Comparison of ENCODE assay signal across 12 mouse cellular contexts in genomic region chr2:168904846-168905245, GRCm38 (mm10). TPM values are rescaled to one million over a fixed set of nuclear protein-coding genes. Genes with fewer than 3 reads are reported as not detected.
DNase-seq lines count a peak whose midpoint lies in the region; ATAC-seq and TF ChIP-seq lines count a peak whose summit lies in the region.
"Had no signal": no experiment of that assay in that cellular context is flagged by ENCODE, and none has a peak within 500 bp of the region (broad histone marks: within the 10 kb centered on the region; RNA-seq: fewer than 3 reads in every experiment).

No protein-coding gene starts in this region.

- no peaks in the 10 kb centered on the region for H3K79me2 ChIP-seq in heart, adult 2 months (replicated peaks; ENCODE audit: control insufficient read depth, insufficient read depth, low read length)

- no peak for ATAC-seq in lung, embryonic 14.5 days (ENCODE audit: insufficient read depth)

- H3K4me3 ChIP-seq in heart, adult 2 months: no peak overlapping the region
- no peak overlapping the region for H3K4me3 ChIP-seq in lung, embryonic 14.5 days (ENCODE audit: low read depth, low read length)
- H3K4me3 ChIP-seq in ES-Bruce4 (ENCODE audit: low read depth, low read length): no peak overlapping the region
- no peak overlapping the region for H3K4me3 ChIP-seq in limb, embryonic 10.5 days
- H3K4me3 ChIP-seq: erythroblast, embryonic 14.5 days; liver, embryonic 15.5 days had no signal

- no peaks in the 10 kb centered on the region for H3K4me1 ChIP-seq in heart, adult 2 months (ENCODE audit: control insufficient read depth, insufficient read depth, low read length)
- H3K4me1 ChIP-seq in lung, embryonic 14.5 days (ENCODE audit: insufficient read depth): no peaks in the 10 kb centered on the region
- peaks cover 2% of the 10 kb centered on the region for H3K4me1 ChIP-seq in ES-Bruce4 (ENCODE audit: control insufficient read depth, insufficient read depth, low read length)
- peaks cover 33% of the 10 kb centered on the region for H3K4me1 ChIP-seq in limb, embryonic 10.5 days
- H3K4me1 ChIP-seq: liver, embryonic 15.5 days had no signal

- H3K9me3 ChIP-seq in lung, embryonic 14.5 days (ENCODE audit: low read depth, low read length): no peaks in the 10 kb centered on the region
- no peaks in the 10 kb centered on the region for H3K9me3 ChIP-seq in ES-Bruce4 (replicated peaks; ENCODE audit: control insufficient read depth, insufficient read depth, low read length, poor library complexity, severe bottlenecking)
- no peaks in the 10 kb centered on the region for H3K9me3 ChIP-seq in limb, embryonic 10.5 days (replicated peaks)
- H3K9me3 ChIP-seq: liver, embryonic 15.5 days had no signal

- no peak overlapping the region for H3K4me2 ChIP-seq in lung, embryonic 14.5 days
- H3K4me2 ChIP-seq: heart, embryonic 11.5 days; liver, embryonic 15.5 days had no signal

- no peaks in the 10 kb centered on the region for H3K36me3 ChIP-seq in heart, adult 2 months (ENCODE audit: control insufficient read depth, insufficient read depth, low read length)
- no peaks in the 10 kb centered on the region for H3K36me3 ChIP-seq in lung, embryonic 14.5 days (ENCODE audit: insufficient read depth)
- H3K36me3 ChIP-seq in ES-Bruce4 (ENCODE audit: control insufficient read depth, insufficient read depth, low read length, poor library complexity, severe bottlenecking): no peaks in the 10 kb centered on the region
- H3K36me3 ChIP-seq in limb, embryonic 10.5 days: 0 out of 2 replicates have a peak, but pooled peaks cover 3% of the 10 kb centered on the region
- H3K36me3 ChIP-seq: liver, embryonic 15.5 days had no signal

- WGBS in heart, adult 2 months: 69% methylated on average over 3 of the region's 3 CpGs
- WGBS in lung, embryonic 14.5 days: 68% methylated on average over 3 of the region's 3 CpGs
- 67% methylated on average over 3 of the region's 3 CpGs for WGBS in limb, embryonic 10.5 days

- no peak overlapping the region for H3K27ac ChIP-seq in heart, adult 2 months
- no peak overlapping the region for H3K27ac ChIP-seq in lung, embryonic 14.5 days (ENCODE audit: low read depth)
- no peak overlapping the region for H3K27ac ChIP-seq in ES-Bruce4 (ENCODE audit: insufficient read depth, low read length)
- H3K27ac ChIP-seq in limb, embryonic 10.5 days: peak overlapping the region; percentile 64
- H3K27ac ChIP-seq: liver, embryonic 15.5 days had no signal

- no peak overlapping the region for H3K9ac ChIP-seq in heart, adult 2 months (ENCODE audit: low read depth, low read length)
- no peak overlapping the region for H3K9ac ChIP-seq in lung, embryonic 14.5 days
- 0 out of 2 replicates have a peak overlapping the region, but pooled peaks have one; percentile 14 for H3K9ac ChIP-seq in ES-Bruce4 (ENCODE audit: low read depth, poor library complexity, severe bottlenecking)
- H3K9ac ChIP-seq: liver, embryonic 15.5 days had no signal

- TF ChIP-seq CTCF in heart, adult 2 months (IDR thresholded peaks at IDR 0.05): peak; percentile 56
- TF ChIP-seq CTCF in lung, embryonic 14.5 days (IDR thresholded peaks at IDR 0.05; ENCODE audit: low read depth): peak; percentile 54
- peak; percentile 55 for TF ChIP-seq CTCF in ES-Bruce4 (IDR thresholded peaks at IDR 0.05; ENCODE audit: low read depth, low read length)

- intact Hi-C loops in heart, adult 2 months (cut with DNase I): no loop called here
- intact Hi-C loops in left cerebral cortex, postnatal 36 days (cut with DNase I): no loop called here

- TF ChIP-seq POLR2A in heart, adult 2 months (IDR thresholded peaks at IDR 0.05; ENCODE audit: insufficient read depth, low read depth, low read length): no peak
- no peak for TF ChIP-seq POLR2A in ES-Bruce4 (IDR thresholded peaks at IDR 0.05; ENCODE audit: insufficient read depth, low read length)

- DNase-seq in heart, adult 2 months: no peak
- DNase-seq in heart, adult 8-10 months (ENCODE audit: low spot score): no peak
- peak; percentile 27 for DNase-seq in lung, embryonic 14.5 days
- no peak for DNase-seq in lung, postnatal 36 days
- no peak for DNase-seq in limb, embryonic 10.5 days (ENCODE audit: low spot score)
- DNase-seq in urinary bladder, adult 18-20 months (ENCODE audit: low spot score in 2 of 2): no peak
- DNase-seq in left cerebral cortex, postnatal 36 days (ENCODE audit: low spot score in 2 of 2): no peak
- DNase-seq: right cerebral cortex, postnatal 25 days had no signal

- H3K27me3 ChIP-seq in heart, adult 2 months (ENCODE audit: control insufficient read depth, insufficient read depth, low read length): peaks cover 1% of the 10 kb centered on the region; the same call in 1 of the 2 replicates
- H3K27me3 ChIP-seq in lung, embryonic 14.5 days (ENCODE audit: insufficient read depth, low read length): no peaks in the 10 kb centered on the region; the same call in 1 of the 2 replicates
- H3K27me3 ChIP-seq in ES-Bruce4 (ENCODE audit: control insufficient read depth, insufficient read depth, low read length, poor library complexity, severe bottlenecking): no peaks in the 10 kb centered on the region
- H3K27me3 ChIP-seq in limb, embryonic 10.5 days (ENCODE audit: low read depth, poor library complexity, severe bottlenecking): peaks cover 5% of the 10 kb centered on the region

- no peak for TF ChIP-seq EP300 in heart, adult 2 months (IDR thresholded peaks at IDR 0.05; ENCODE audit: insufficient read depth, low read depth, low read length)
- TF ChIP-seq EP300 in ES-Bruce4 (IDR thresholded peaks at IDR 0.05; ENCODE audit: insufficient read depth, low read depth, low read length): no peak

RNA-seq across cellular contexts. Expression of gene Zfp64, which starts 50.5 kb away (rescaled TPM):
- 1 to 10 TPM; 6.6 to 7.8 TPM for total RNA-seq in heart, adult 2 months (2021)
- 10.1 and 10.5 TPM in 2 replicates for polyA plus RNA-seq in heart, adult 2 months (2012; rRNA removed)
- 1 to 10 TPM; 6.4 to 8.6 (median 7.9) TPM for total RNA-seq in heart, adult 8-10 months (2022)
- polyA plus RNA-seq in lung, embryonic 14.5 days (2014; fragmentation: Nextera tagmentation; extraction: Ambion mirVana): 31.9 and 32.4 TPM in 2 replicates
- polyA plus RNA-seq in ES-Bruce4 (2011; ENCODE audit: insufficient read depth, insufficient read length, low read depth, missing spikeins): 35.9 and 37.7 TPM in 2 replicates
- polyA plus RNA-seq in limb, embryonic 10.5 days (2016; fragmentation: Nextera tagmentation; extraction: Ambion mirVana): 40.4 and 44.3 TPM in 2 replicates
- 10 to 100 TPM; 15.9 to 17.9 TPM for total RNA-seq in left cerebral cortex, postnatal 36 days (2021)
